Mouse (Mus musculus) intestine, embryonic 15.5 days (tissue): ENCODE data around the gene Chmp6. TPM values are rescaled to one million over a fixed set of nuclear protein-coding genes. Genes with fewer than 3 reads are reported as not detected.

Experiments
- ATAC-seq: fragments of 200-750 bp; cut with Nextera tagmentation; 2 replicates; pipeline ENCODE4 v1.8.0; 2017; ENCODE audit warnings: moderate TSS enrichment, moderate library complexity
- H3K27ac ChIP-seq: fragments of 300-500 bp; sonication (generic); 2 replicates; pipeline ENCODE4 v1.5.1; 2015; ENCODE audit warnings: mild to moderate bottlenecking, inconsistent platforms
- H3K27me3 ChIP-seq: fragments of 300-500 bp; sonication (generic); replicated peaks from 2 replicates; pipeline ENCODE4 v1.6.1; 2015; ENCODE audit warnings: inconsistent platforms
- H3K36me3 ChIP-seq: fragments of 300-500 bp; sonication (generic); 2 replicates; pipeline ENCODE4 v1.6.1; 2015; ENCODE audit warnings: inconsistent platforms
- H3K4me1 ChIP-seq: fragments of 300-500 bp; sonication (generic); replicated peaks from 2 replicates; pipeline ENCODE4 v1.6.1; 2015; ENCODE audit warnings: inconsistent platforms
- H3K4me2 ChIP-seq: fragments of 300-500 bp; sonication (generic); replicated peaks from 2 replicates; pipeline ENCODE4 v1.6.1; 2015; ENCODE audit warnings: mild to moderate bottlenecking, inconsistent platforms
- H3K4me3 ChIP-seq: fragments of 300-500 bp; sonication (generic); replicated peaks from 2 replicates; pipeline ENCODE4 v1.5.1; 2015; ENCODE audit warnings: inconsistent platforms
- H3K9ac ChIP-seq: fragments of 300-500 bp; sonication (generic); 2 replicates; pipeline ENCODE4 v1.6.1; 2015; ENCODE audit warnings: inconsistent platforms
- H3K9me3 ChIP-seq: fragments of 300-500 bp; sonication (generic); 2 replicates; pipeline ENCODE4 v1.6.1; 2016; ENCODE audit warnings: inconsistent platforms
- WGBS: fragments of 180-500 bp; shearing (Covaris S2); methylation state at CpG from one replicate; pipeline ENCODE4 v1.1.7; 2015; 5-methylcytosine and 5-hydroxymethylcytosine counted together
- polyA plus RNA-seq: library from polyadenylated mRNA; unstranded; fragments of >200 nt; fragmentation: Nextera tagmentation; extraction: Ambion mirVana; gene quantifications from 2 replicates; pipeline ENCODE4 v1.2.1, GENCODE M21; 2015

Gene Chmp6
- polyA plus RNA-seq, 1 experiment from 2014 or later: 88.0 TPM

DNA sequence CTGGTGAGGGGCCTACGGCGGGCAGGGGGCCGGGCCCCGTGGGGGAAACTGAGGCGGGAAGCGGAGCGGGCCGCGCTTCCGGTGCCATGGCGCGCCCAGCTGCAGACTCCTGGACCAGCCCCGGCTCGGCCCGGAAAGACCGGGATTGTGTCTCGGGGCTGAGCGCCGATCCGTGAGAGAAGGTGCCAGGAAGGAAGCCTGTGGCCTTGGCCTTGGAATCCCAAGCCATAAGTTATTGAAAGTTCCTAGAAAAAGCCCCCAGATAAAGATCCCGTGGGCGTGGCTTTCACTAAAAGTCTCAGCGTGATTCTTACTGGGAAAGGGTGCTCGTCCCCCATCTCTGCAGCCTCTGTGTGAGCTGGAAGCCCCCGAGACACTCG is 684 bp downstream of the Chmp6 start:
- no peaks in the 10 kb centered on the region for H3K27me3 ChIP-seq
- H3K4me2 ChIP-seq: peak overlapping the region; percentile 95
- no peaks in the 10 kb centered on the region for H3K9me3 ChIP-seq
- peak overlapping the region; percentile 97 for H3K4me3 ChIP-seq
- H3K9ac ChIP-seq: peak overlapping the region; percentile 94
- peaks cover 38% of the 10 kb centered on the region for H3K4me1 ChIP-seq
- peaks cover 21% of the 10 kb centered on the region for H3K36me3 ChIP-seq
- under 1% methylated on average over 26 of the region's 26 CpGs for WGBS
- H3K27ac ChIP-seq: peak overlapping the region; percentile 85
- ATAC-seq: peak; percentile 29

DNA sequence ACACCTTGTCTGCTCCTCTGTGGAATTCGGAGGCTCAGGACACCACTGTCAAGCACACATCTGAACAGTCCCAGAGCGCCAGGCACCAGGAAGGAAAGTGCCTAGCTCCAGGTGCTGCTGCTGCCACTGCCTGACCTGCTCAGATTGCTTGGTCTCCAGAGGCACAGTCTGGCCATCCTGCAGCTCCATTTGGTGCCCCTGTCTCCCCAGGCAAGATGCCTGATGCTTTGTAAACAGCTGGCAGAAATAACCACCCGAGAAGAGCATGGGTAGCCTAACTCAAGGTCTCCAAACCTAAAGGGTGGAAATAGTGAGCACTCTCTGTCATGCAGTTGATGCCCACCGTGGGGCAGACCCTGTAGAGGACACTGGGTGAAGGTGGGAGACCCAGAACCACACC is 1.1 kb downstream of the Chmp6 start:
- Histone ChIP-seq H3K4me2 (peak overlapping the region; percentile 95), H3K27ac (peak overlapping the region; percentile 19; the same call in 1 of the 2 replicates), H3K4me3 (peak overlapping the region; percentile 97), H3K27me3 (no peaks in the 10 kb centered on the region), H3K36me3 (peaks cover 24% of the 10 kb centered on the region), H3K9me3 (no peaks in the 10 kb centered on the region), H3K4me1 (peaks cover 38% of the 10 kb centered on the region), H3K9ac (peak overlapping the region; percentile 94)
- whole genome bisulfite sequencing: 16% methylated on average over 4 of the region's 4 CpGs
- ATAC-seq: 0 out of 2 replicates have a peak, but pooled peaks have one; percentile 0

DNA sequence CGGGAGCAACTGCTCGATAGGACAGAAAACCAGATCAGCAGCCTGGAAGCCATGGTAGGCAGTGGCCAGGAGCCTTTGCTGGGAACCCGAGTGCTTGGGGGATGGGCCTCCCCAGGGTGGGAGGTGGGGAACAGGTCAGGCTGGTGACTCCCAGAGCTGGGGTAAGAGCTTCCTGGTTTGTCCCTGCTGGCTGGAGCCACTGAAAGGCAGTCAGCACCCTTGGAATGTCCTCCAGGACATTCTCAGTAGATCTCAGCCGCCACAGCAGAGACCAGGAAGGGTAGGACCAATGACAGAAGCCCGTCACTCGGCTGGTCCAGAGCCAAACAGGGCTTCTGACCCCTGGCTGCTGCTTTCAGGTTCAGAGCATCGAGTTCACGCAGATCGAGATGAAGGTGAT is 2.4 kb downstream of the Chmp6 start:
- Histone ChIP-seq H3K9ac (0 out of 2 replicates have a peak overlapping the region, but pooled peaks have one; percentile 10), H3K4me3 (0 out of 2 replicates have a peak overlapping the region, but pooled peaks have one; percentile 5), H3K4me2 (peak overlapping the region; percentile 95), H3K36me3 (peaks cover 24% of the 10 kb centered on the region), H3K4me1 (peaks cover 32% of the 10 kb centered on the region), H3K27ac (peak overlapping the region; percentile 71), H3K9me3 (no peaks in the 10 kb centered on the region), H3K27me3 (no peaks in the 10 kb centered on the region)
- peak; percentile 2; the same call in 1 of the 2 replicates for ATAC-seq
- WGBS: 77% methylated on average over 9 of the region's 9 CpGs

DNA sequence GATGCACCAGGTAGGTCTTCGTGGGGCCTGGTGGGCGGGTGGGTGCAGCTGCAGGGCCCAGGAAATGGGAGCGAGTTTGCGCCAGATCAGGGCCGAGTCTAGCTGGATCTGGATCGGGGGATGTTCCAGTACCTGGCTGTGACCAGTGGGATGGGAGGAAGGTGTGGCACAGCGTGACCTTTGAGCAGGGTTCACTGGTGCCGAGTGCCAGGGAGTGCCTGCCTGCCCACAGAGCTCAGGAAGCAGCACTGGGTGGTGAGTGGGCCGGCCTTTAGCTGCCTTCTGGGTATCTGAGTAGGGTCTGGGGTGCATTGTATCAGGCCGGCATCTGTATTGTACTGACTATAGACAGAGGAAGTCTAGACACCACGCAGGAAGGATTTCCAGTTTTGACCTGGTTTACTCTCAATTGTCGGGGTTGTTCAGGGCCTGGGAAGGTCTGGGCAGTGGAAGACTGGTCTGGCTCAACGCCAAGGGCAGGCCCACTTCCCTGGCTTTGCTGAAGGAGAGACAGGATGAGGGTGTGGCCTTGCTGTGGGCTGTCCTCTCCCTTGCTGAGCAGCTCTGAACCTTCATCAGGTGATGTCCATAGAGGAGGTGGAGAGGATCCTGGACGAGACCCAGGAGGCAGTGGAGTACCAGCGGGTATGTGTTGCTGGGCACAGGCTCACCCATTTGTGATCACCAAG is 3.0 kb downstream of the Chmp6 start:
- H3K27me3 ChIP-seq: no peaks in the 10 kb centered on the region
- 71% methylated on average over 15 of the region's 15 CpGs for whole genome bisulfite sequencing
- H3K27ac ChIP-seq: peak overlapping the region; percentile 71
- H3K9me3 ChIP-seq: no peaks in the 10 kb centered on the region
- H3K4me1 ChIP-seq: peaks cover 32% of the 10 kb centered on the region
- peak; percentile 75 for ATAC-seq
- 0 out of 2 replicates have a peak overlapping the region, but pooled peaks have one; percentile 10 for H3K9ac ChIP-seq
- H3K36me3 ChIP-seq: peaks cover 24% of the 10 kb centered on the region
- peak overlapping the region; percentile 95 for H3K4me2 ChIP-seq
- H3K4me3 ChIP-seq: no peak overlapping the region; the same call in 1 of the 2 replicates

DNA sequence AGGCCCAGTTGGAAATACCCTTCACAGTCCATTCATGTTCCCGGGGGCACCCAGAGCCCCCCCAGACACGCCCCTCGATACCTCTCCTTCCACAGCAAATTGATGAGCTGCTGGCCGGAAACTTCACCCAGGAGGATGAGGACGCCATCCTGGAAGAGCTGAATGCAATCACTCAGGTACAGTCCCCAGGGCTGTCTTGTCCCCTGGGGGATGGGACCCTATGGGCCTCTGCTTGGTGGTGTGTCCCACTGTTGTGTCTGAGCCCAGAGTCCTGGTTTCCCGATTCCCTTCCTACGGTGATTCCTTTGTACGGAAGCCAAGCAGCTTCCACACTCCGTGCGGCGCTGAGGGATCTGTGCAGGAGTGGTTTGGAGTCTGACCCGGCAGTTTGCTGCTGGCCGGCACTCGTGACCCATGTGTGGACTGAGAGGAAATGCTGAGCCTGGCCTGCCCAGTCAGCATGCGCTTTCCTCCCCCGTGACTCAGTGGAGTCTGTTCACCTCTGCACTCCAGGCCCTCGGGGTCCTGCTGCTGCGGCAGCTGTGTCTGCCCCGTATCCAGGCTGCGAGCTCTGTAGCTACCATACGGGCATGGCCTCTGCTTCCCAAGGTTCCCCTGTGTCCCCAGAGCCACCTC is 3.7 kb downstream of the Chmp6 start:
- Histone ChIP-seq H3K9me3 (no peaks in the 10 kb centered on the region), H3K9ac (no peak overlapping the region), H3K4me2 (peak overlapping the region; percentile 95), H3K4me1 (peaks cover 32% of the 10 kb centered on the region), H3K27ac (peak overlapping the region; percentile 71), H3K36me3 (peaks cover 24% of the 10 kb centered on the region), H3K4me3 (no peak overlapping the region), H3K27me3 (no peaks in the 10 kb centered on the region)
- WGBS: 88% methylated on average over 21 of the region's 21 CpGs
- no peak for ATAC-seq

DNA sequence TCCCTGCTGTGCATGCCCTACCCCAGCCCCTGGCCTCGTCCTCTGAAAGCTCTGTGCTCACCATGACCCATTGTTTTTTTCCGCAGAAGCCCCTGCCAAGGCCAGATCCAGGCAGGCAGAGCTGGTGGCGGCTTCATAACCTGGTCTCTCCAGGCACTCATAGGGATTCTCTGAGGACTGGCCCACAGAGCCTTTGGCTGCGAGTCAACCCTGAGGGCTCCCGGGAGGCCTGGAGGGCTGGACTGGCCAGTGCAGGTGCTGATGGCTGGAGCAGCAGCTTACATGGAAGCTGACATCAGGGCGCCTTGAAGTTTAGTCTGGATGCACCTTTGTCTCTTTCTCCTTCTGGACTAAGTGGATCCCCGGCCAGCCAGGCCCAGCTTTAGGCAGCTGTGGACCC is 5.3 kb downstream of the Chmp6 start:
- Histone ChIP-seq H3K27ac (no peak overlapping the region), H3K9me3 (no peaks in the 10 kb centered on the region), H3K27me3 (no peaks in the 10 kb centered on the region), H3K4me2 (no peak overlapping the region), H3K36me3 (peaks cover 24% of the 10 kb centered on the region), H3K4me1 (peaks cover 25% of the 10 kb centered on the region), H3K4me3 (no peak overlapping the region), H3K9ac (0 out of 2 replicates have a peak overlapping the region, but pooled peaks have one; percentile 13)
- WGBS: 80% methylated on average over 7 of the region's 7 CpGs
- no peak for ATAC-seq

DNA sequence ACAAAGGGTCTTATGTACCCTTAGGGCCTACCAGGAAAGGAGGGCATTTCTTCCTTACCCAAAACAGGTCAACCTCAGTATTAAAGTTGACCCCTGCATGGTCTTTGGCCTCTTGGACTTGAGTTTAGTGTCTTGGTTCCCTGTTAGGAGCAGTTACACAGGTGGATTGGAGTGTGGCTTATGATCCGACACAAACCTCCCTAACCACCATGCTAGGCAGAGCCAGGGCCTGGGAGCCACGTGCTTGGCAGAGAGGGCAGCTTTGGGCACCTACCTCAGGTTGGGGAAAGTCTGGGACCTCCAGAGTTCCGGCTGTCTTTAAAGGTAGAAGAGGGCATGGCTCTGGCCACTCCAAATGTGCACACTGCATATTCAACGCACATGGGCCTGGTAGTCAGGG is 6.2 kb downstream of the Chmp6 start:
- Histone ChIP-seq H3K27ac (no peak overlapping the region), H3K27me3 (no peaks in the 10 kb centered on the region), H3K9ac (no peak overlapping the region), H3K9me3 (no peaks in the 10 kb centered on the region), H3K4me3 (no peak overlapping the region), H3K36me3 (peaks cover 24% of the 10 kb centered on the region), H3K4me2 (no peak overlapping the region), H3K4me1 (peaks cover 24% of the 10 kb centered on the region)
- ATAC-seq: no peak
- WGBS: 97% methylated on average over 4 of the region's 4 CpGs

DNA sequence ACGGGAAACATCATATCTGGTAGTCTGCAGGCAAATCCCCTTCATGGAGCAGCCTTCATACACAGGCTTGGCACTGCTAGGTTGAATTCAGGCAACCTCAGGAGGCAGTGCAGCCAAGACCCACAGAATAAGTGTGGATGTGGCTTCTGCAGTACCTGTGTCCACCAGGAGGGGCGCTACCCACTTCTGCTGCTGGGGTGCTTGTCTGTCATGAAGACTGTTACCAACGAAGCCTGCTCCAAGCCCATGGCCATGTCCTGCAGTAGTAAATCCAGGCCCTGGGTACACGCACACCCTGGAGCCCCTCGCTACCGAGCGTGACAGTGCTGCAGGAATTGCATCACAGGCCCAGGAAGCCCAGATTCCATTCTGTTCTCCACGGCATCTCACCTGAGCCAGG is 6.7 kb downstream of the Chmp6 start:
- WGBS: 65% methylated on average over 8 of the region's 8 CpGs
- H3K27ac ChIP-seq: no peak overlapping the region

DNA sequence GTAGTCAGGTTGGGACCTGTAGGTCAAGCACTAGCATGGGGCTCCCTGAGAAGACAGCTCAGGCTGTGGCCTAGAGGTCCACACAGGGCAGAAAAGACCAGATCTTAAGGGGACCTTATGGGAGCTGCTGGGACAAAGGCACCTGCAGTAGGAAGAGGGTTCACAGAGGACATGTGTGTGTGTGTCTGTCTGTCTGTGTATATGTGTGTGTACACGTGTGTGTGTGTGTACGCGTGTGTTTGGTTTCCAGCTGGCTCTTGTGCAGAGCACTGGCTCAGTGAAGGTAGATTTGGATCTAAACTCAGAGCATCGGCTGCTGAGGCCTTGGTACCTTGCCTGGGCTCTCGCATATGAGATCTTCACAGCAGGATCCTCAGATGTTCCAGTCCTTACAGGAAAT is 7.4 kb downstream of the Chmp6 start:
- Histone ChIP-seq H3K36me3 (peaks cover 24% of the 10 kb centered on the region), H3K27ac (no peak overlapping the region), H3K27me3 (no peaks in the 10 kb centered on the region), H3K4me1 (peaks cover 12% of the 10 kb centered on the region), H3K9me3 (no peaks in the 10 kb centered on the region), H3K4me3 (no peak overlapping the region), H3K4me2 (no peak overlapping the region), H3K9ac (no peak overlapping the region)
- no peak for ATAC-seq
- 94% methylated on average over 5 of the region's 5 CpGs for WGBS

More for the DNA sequence above, 6.7 kb downstream of the Chmp6 start:
- Histone ChIP-seq H3K27me3 (no peaks in the 10 kb centered on the region), H3K36me3 (peaks cover 24% of the 10 kb centered on the region), H3K4me1 (peaks cover 19% of the 10 kb centered on the region), H3K9ac (no peak overlapping the region), H3K4me3 (no peak overlapping the region), H3K9me3 (no peaks in the 10 kb centered on the region), H3K4me2 (no peak overlapping the region)
- no peak for ATAC-seq

DNA sequence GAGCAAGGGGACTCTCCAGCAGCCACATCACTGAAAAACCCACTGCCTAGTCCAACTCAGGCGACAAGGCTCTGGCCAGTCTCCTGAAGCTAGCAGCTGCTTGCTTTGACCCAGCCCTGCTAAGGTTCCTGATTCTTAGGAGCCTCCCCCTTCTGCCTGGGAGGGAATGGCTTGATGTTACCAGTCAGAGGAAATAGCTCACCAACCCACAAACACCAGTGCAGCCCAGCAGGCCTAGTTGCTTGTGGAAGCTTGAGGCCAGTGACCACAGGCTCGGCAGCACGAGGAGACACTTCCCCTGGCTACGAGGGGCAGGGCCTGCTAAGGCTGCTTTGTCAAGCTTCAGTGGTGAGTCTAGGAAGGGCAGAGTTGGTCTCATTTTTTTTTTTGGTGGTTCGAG is 11.9 kb downstream of the Chmp6 start:
- no peak for ATAC-seq
- Histone ChIP-seq H3K27ac (no peak overlapping the region), H3K27me3 (no peaks in the 10 kb centered on the region), H3K36me3 (no peaks in the 10 kb centered on the region), H3K4me2 (no peak overlapping the region), H3K4me1 (peaks cover 4% of the 10 kb centered on the region; the same call in 1 of the 2 replicates), H3K4me3 (no peak overlapping the region), H3K9me3 (no peaks in the 10 kb centered on the region), H3K9ac (no peak overlapping the region)
- WGBS: 75% methylated on average over 5 of the region's 5 CpGs

DNA sequence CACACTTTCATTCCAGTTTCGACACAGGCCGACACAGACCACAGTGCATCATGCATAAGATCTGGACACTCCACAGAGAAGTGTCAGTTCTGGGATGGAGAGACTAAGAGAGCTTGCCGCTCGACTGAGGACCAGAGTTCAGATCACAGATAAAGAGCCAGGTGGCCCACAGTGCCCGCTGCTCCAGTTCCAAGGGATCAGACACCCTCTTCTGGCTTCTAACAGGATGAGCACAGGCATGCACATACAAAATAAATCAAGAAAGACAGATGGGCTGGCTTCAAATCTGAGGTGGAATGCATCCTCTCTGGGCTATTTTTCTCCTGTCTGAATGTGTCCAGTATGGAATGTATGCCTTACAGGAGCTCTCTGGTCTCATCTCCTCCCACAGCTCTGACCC is 13.5 kb downstream of the Chmp6 start:
- H3K4me2 ChIP-seq: no peak overlapping the region
- no peaks in the 10 kb centered on the region for H3K9me3 ChIP-seq
- no peaks in the 10 kb centered on the region for H3K27me3 ChIP-seq
- ATAC-seq: no peak
- peaks cover 4% of the 10 kb centered on the region; the same call in 1 of the 2 replicates for H3K4me1 ChIP-seq
- no peaks in the 10 kb centered on the region for H3K36me3 ChIP-seq
- no peak overlapping the region for H3K27ac ChIP-seq
- H3K9ac ChIP-seq: no peak overlapping the region
- no peak overlapping the region for H3K4me3 ChIP-seq
- 51% methylated on average over 5 of the region's 5 CpGs for WGBS

DNA sequence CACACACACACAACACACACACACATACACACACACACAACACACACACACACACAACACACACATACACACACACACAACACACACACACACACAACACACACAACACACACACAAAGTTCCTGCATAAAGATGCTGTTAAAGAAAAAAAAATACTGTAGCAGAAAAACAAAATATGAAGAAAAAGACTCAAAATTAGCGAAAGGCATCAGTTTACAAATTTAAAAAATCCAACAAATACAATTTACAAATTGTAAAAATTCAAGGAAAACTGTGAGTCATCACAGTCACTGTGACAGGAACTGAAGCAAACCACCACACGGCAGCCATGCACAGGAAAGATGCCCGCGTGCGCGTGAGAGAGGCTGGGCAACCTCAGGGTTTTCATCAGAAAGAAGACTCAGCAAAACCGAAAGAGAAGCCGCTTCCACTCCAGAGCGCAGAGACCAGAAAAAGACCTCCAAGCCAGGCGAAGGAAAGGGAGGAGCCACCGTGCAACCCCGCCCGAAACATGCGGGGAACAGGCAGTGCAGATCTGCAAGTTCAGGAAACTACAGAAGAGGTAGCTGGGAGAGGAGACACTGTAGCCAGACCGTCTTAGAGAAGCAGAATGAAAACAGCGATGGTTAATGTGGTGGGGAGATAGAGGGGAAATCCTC is 14.9 kb downstream of the Chmp6 start:
- no peaks in the 10 kb centered on the region for H3K9me3 ChIP-seq
- H3K27me3 ChIP-seq: no peaks in the 10 kb centered on the region
- peak overlapping the region; percentile 19 for H3K4me3 ChIP-seq
- no peak; the same call in 1 of the 2 replicates for ATAC-seq
- no peak overlapping the region for H3K27ac ChIP-seq
- WGBS: 48% methylated on average over 16 of the region's 16 CpGs
- peaks cover 4% of the 10 kb centered on the region; the same call in 1 of the 2 replicates for H3K4me1 ChIP-seq
- no peak overlapping the region; the same call in 1 of the 2 replicates for H3K9ac ChIP-seq
- peak overlapping the region; percentile 48 for H3K4me2 ChIP-seq
- H3K36me3 ChIP-seq: no peaks in the 10 kb centered on the region
